Mouse (Mus musculus): ENCODE measurements around the gene Nwd1. TPM values are rescaled to one million over a fixed set of nuclear protein-coding genes. Genes with fewer than 3 reads are reported as not detected.
"Not testable (repeated sequence)": the region's sequence is repeated elsewhere in the genome, so short reads cannot be mapped to it uniquely, and the experiment has no call there.

Gene Nwd1
- total RNA-seq (2021), result 10 to 100 TPM; 46.6 to 49.0 TPM
- long read RNA-seq, full-length matches to known transcripts, result 6 of 35 reads
- long read RNA-seq, partial matches to known transcripts, result 3 of 35 reads
- long read RNA-seq, other reads (novel, unspliced or antisense), result 26 of 35 reads

GRCm38 (mm10) chr8:72646060-72646767, at the start of gene Nwd1:
Gene Nwd1, plus strand, starts transcription at chr8:72646711.
- DNase-seq (ENCODE audit: low spot score in 2 of 2), result peak; percentile 86 to 93

- DNase-seq (ENCODE audit: low spot score in 2 of 2), result no peak
Measured at GRCm38 (mm10) chr8:72642885-72643284, 3.6 kb upstream of the Nwd1 start.

- peak in 1 of 2 experiments; percentile 72 for DNase-seq (ENCODE audit: low spot score in 2 of 2)
Measured at GRCm38 (mm10) chr8:72644601-72645000, 1.9 kb upstream of the Nwd1 start.

GRCm38 (mm10) chr8:72646768-72647143, 245 bp downstream of the Nwd1 start:
- no peak for DNase-seq (ENCODE audit: low spot score in 2 of 2)

- DNase-seq (ENCODE audit: low spot score in 2 of 2), result no peak
Measured at GRCm38 (mm10) chr8:72650697-72651096, 4.2 kb downstream of the Nwd1 start.

GRCm38 (mm10) chr8:72654565-72655521, 8.3 kb downstream of the Nwd1 start:
- DNase-seq (ENCODE audit: low spot score in 2 of 2), result peak in 1 of 2 experiments; percentile 48

GRCm38 (mm10) chr8:72655522-72655912, 9.0 kb downstream of the Nwd1 start:
- no peak for DNase-seq (ENCODE audit: low spot score in 2 of 2)

GRCm38 (mm10) chr8:72659967-72660366, 13.5 kb downstream of the Nwd1 start:
- DNase-seq (ENCODE audit: low spot score in 2 of 2), result no peak

GRCm38 (mm10) chr8:72664107-72664652, 17.7 kb downstream of the Nwd1 start:
- DNase-seq (ENCODE audit: low spot score in 2 of 2), result no peak

- no peak for DNase-seq (ENCODE audit: low spot score in 2 of 2)
Measured at GRCm38 (mm10) chr8:72664757-72665156, 18.2 kb downstream of the Nwd1 start.

GRCm38 (mm10) chr8:72665405-72665804, 18.9 kb downstream of the Nwd1 start:
- no peak for DNase-seq (ENCODE audit: low spot score in 2 of 2)

- DNase-seq (ENCODE audit: low spot score in 2 of 2), result no peak
Measured at GRCm38 (mm10) chr8:72668925-72669324, 22.4 kb downstream of the Nwd1 start.

- no peak for DNase-seq (ENCODE audit: low spot score in 2 of 2)
Measured at GRCm38 (mm10) chr8:72672802-72673201, 26.3 kb downstream of the Nwd1 start.

GRCm38 (mm10) chr8:72674184-72674583, 27.7 kb downstream of the Nwd1 start:
- DNase-seq (ENCODE audit: low spot score in 2 of 2), result no peak

GRCm38 (mm10) chr8:72676436-72676835, 29.9 kb downstream of the Nwd1 start:
- DNase-seq (ENCODE audit: low spot score in 2 of 2), result no peak

- not testable (repeated sequence) for DNase-seq (ENCODE audit: low spot score in 2 of 2)
Measured at GRCm38 (mm10) chr8:72676844-72677243, 30.3 kb downstream of the Nwd1 start.

- no peak for DNase-seq (ENCODE audit: low spot score in 2 of 2)
Measured at GRCm38 (mm10) chr8:72677331-72677730, 30.8 kb downstream of the Nwd1 start.

- peak; percentile 64 to 93 for DNase-seq (ENCODE audit: low spot score in 2 of 2)
Measured at GRCm38 (mm10) chr8:72680133-72680532, 33.6 kb downstream of the Nwd1 start.

GRCm38 (mm10) chr8:72682051-72682687, 35.7 kb downstream of the Nwd1 start:
- DNase-seq (ENCODE audit: low spot score in 2 of 2), result peak; percentile 22 to 68

- no peak for DNase-seq (ENCODE audit: low spot score in 2 of 2)
Measured at GRCm38 (mm10) chr8:72683010-72683521, 36.6 kb downstream of the Nwd1 start.

- not testable (repeated sequence) for DNase-seq (ENCODE audit: low spot score in 2 of 2)
Measured at GRCm38 (mm10) chr8:72683572-72684099, 37.1 kb downstream of the Nwd1 start.

All from layer of hippocampus, adult 18-20 months (tissue).